Mouse (Mus musculus): Measurements from ENCODE around the gene Polr3b. TPM values are rescaled to one million over a fixed set of nuclear protein-coding genes. Genes with fewer than 3 reads are reported as not detected.

Polr3b gene
- polyA plus RNA-seq, 1 experiment from 2014 or later: 11.2 TPM

DNA sequence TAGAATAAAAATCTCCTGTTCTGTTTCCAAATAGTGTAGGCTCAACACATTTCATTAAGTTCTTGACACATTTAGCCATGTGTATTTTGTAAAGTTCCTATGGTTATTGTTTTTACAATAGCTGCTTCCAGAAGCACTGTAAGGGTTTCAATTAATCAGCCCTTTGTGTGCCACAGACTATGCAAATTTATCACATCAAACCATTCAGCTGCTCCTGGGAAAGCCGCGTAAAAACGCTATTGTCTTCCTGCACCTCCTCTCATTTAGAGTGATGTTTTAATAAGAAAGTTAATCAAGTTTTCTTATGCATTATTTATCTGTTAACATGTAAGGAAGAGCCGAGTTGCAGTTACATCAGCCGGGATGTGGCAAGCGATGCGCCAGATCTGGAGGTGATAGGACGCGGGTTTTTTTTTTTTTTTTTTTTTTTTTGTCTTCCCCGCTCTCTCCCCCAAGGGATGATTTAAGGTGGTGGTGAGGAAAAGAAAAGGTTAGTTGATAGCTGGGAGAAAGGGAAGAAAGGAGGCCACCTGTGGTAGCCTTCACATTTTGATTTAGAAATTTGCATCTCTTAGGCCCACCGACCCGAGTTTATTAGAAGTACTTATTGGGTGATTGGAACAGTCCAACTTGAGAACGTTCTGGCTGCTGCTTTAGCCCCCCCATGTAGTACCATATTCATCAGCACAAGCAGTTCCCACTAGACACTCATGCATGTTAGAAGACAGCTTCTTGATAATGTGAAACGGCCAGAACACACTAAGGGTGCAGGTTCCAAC lies 85.8 kb downstream of the Polr3b start:
- Histone ChIP-seq H3K4me2 (ENCODE audit: low read depth, low read length) (no peak overlapping the region), H3K4me1 (ENCODE audit: control insufficient read depth, insufficient read depth, low read length) (peaks cover 9% of the 10 kb centered on the region; the same call in 1 of the 2 replicates), H3K27me3 (ENCODE audit: control insufficient read depth, insufficient read depth, low read length) (no peaks in the 10 kb centered on the region), H3K36me3 (ENCODE audit: control insufficient read depth, insufficient read depth, low read length) (no peaks in the 10 kb centered on the region), H3K27ac (ENCODE audit: low read length) (no peak overlapping the region), H3K4me3 (replicated peaks; ENCODE audit: low read length) (no peak overlapping the region), H3K9me3 (replicated peaks; ENCODE audit: control insufficient read depth, low read length) (no peaks in the 10 kb centered on the region), H3K9ac (ENCODE audit: low read length) (no peak overlapping the region)
- ATAC-seq (ENCODE audit: insufficient read depth, low FRiP score): no peak
- WGBS: 69% methylated on average over 14 of the region's 14 CpGs

DNA sequence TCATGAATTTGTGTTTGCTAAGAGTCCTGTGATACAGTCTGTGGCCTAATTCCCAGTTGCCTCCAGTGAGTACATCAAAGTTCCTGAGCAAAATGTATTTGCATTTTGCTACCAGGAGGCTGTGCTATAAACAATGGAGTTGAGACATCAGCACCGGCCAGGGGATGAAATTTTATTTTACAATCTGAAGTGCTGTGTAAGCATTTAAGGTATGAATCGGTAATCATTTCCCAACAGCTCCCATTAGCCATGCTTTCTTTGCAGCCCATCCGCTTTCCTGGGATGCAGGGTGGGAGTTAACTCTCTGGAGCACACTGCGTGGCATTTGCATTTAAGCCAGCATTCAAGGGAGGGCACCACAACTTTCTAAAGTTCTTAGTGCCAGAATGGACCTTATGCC lies 88.1 kb downstream of the Polr3b start:
- H3K4me3 ChIP-seq (replicated peaks; ENCODE audit: low read length): no peak overlapping the region
- H3K4me1 ChIP-seq (ENCODE audit: control insufficient read depth, insufficient read depth, low read length): peaks cover 9% of the 10 kb centered on the region; the same call in 1 of the 2 replicates
- no peak overlapping the region for H3K4me2 ChIP-seq (ENCODE audit: low read depth, low read length)
- H3K27me3 ChIP-seq (ENCODE audit: control insufficient read depth, insufficient read depth, low read length): no peaks in the 10 kb centered on the region
- no peak overlapping the region for H3K9ac ChIP-seq (ENCODE audit: low read length)
- WGBS: 51% methylated on average over 4 of the region's 4 CpGs
- H3K9me3 ChIP-seq (replicated peaks; ENCODE audit: control insufficient read depth, low read length): no peaks in the 10 kb centered on the region
- no peak overlapping the region for H3K27ac ChIP-seq (ENCODE audit: low read length)
- ATAC-seq (ENCODE audit: insufficient read depth, low FRiP score): no peak
- H3K36me3 ChIP-seq (ENCODE audit: control insufficient read depth, insufficient read depth, low read length): 0 out of 2 replicates have a peak, but pooled peaks cover 1% of the 10 kb centered on the region

DNA sequence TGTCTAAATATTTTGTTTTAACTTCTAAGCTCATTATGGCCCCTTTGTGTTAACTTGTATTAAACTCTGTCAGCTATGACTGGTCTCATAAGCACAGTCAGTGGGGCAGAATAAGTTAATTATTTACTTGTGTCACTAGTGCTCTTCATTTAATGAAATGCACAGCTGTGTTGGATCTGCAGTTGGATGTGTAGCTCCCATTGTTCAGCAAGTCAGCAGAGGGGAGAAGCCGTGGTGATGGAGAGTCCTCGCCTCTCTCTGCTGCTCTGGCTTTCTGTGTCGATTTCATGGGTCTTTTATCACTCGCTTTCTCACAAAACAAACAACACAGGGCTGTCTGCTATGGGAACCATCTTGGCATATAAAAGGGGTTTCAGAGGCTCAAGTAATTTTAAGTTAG lies 88.7 kb downstream of the Polr3b start:
- no peaks in the 10 kb centered on the region for H3K9me3 ChIP-seq (replicated peaks; ENCODE audit: control insufficient read depth, low read length)
- H3K4me2 ChIP-seq (ENCODE audit: low read depth, low read length): no peak overlapping the region
- no peak for ATAC-seq (ENCODE audit: insufficient read depth, low FRiP score)
- WGBS: 30% methylated on average over 4 of the region's 4 CpGs
- H3K4me3 ChIP-seq (replicated peaks; ENCODE audit: low read length): no peak overlapping the region
- H3K27me3 ChIP-seq (ENCODE audit: control insufficient read depth, insufficient read depth, low read length): no peaks in the 10 kb centered on the region
- H3K4me1 ChIP-seq (ENCODE audit: control insufficient read depth, insufficient read depth, low read length): peaks cover 9% of the 10 kb centered on the region; the same call in 1 of the 2 replicates
- H3K27ac ChIP-seq (ENCODE audit: low read length): no peak overlapping the region
- 0 out of 2 replicates have a peak, but pooled peaks cover 7% of the 10 kb centered on the region for H3K36me3 ChIP-seq (ENCODE audit: control insufficient read depth, insufficient read depth, low read length)
- no peak overlapping the region for H3K9ac ChIP-seq (ENCODE audit: low read length)

DNA sequence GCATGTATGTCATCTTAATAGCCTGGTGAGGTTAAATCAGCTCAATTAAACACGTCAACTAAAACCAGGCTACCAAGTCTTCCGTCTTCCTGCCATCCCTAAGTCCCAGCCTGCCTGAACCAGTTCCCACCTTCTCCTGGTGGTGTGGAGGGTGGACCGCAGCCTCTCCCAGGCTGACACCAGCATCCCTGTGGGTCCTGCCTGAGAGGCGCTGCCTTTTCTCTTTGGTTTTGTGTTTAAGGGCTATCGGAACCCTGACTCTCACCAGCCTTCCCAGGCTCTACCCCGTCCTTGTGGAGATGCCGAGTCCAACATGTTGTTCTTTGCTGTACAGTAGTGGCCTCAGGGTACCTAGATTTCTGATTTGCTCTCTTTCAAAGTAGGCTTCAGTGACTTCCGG lies 89.4 kb downstream of the Polr3b start:
- no peak overlapping the region for H3K9ac ChIP-seq (ENCODE audit: low read length)
- no peak overlapping the region for H3K4me3 ChIP-seq (replicated peaks; ENCODE audit: low read length)
- ATAC-seq (ENCODE audit: insufficient read depth, low FRiP score): no peak
- no peaks in the 10 kb centered on the region for H3K9me3 ChIP-seq (replicated peaks; ENCODE audit: control insufficient read depth, low read length)
- H3K27me3 ChIP-seq (ENCODE audit: control insufficient read depth, insufficient read depth, low read length): no peaks in the 10 kb centered on the region
- H3K4me1 ChIP-seq (ENCODE audit: control insufficient read depth, insufficient read depth, low read length): peaks cover 5% of the 10 kb centered on the region; the same call in 1 of the 2 replicates
- 74% methylated on average over 8 of the region's 8 CpGs for WGBS
- H3K27ac ChIP-seq (ENCODE audit: low read length): no peak overlapping the region
- 0 out of 2 replicates have a peak, but pooled peaks cover 7% of the 10 kb centered on the region for H3K36me3 ChIP-seq (ENCODE audit: control insufficient read depth, insufficient read depth, low read length)
- H3K4me2 ChIP-seq (ENCODE audit: low read depth, low read length): no peak overlapping the region

DNA sequence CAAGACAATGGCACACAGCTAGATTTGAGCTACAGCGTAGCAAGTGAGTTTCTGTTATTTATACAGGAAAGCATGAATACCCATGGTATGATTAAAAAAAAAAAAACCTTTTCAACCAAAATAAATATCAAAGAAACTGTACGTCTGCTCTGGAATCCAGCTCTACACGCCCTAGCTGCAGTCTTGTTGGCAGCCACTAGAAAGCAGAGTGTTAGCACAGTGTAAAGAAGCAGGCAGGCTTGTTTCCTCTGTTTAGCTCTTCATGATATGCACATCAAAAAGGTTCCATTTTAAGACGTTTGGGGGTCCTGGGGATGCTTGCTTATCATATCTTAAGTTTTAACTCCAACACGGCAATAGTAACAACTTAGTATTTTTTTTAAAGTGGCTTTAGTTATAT lies 89.8 kb downstream of the Polr3b start:
- Histone ChIP-seq H3K9me3 (replicated peaks; ENCODE audit: control insufficient read depth, low read length) (no peaks in the 10 kb centered on the region), H3K36me3 (ENCODE audit: control insufficient read depth, insufficient read depth, low read length) (0 out of 2 replicates have a peak, but pooled peaks cover 7% of the 10 kb centered on the region), H3K4me3 (replicated peaks; ENCODE audit: low read length) (no peak overlapping the region), H3K4me1 (ENCODE audit: control insufficient read depth, insufficient read depth, low read length) (peaks cover 4% of the 10 kb centered on the region; the same call in 1 of the 2 replicates), H3K4me2 (ENCODE audit: low read depth, low read length) (no peak overlapping the region), H3K27ac (ENCODE audit: low read length) (no peak overlapping the region), H3K9ac (ENCODE audit: low read length) (no peak overlapping the region), H3K27me3 (ENCODE audit: control insufficient read depth, insufficient read depth, low read length) (no peaks in the 10 kb centered on the region)
- WGBS: 59% methylated on average over 5 of the region's 5 CpGs
- no peak for ATAC-seq (ENCODE audit: insufficient read depth, low FRiP score)

DNA sequence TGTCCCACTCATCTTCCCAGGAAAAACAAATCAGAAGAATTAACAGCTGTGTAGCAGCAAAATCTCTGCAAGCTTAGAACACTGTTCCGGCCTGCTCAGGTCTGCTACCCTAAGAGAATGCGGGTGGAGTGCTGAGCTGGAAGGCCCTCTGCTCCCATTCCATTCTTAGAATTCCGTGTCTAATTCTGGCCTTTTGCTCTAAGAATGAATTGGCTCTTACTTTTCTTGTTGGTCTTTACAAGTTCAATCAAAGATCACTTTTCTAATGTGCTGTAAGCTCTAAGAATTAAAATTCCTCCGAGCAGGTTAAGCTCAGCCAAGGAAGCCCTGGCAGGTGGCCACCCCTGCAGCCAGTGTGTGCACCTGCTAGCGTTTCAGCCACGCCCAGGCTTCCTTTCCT lies 90.4 kb downstream of the Polr3b start:
- no peak for ATAC-seq (ENCODE audit: insufficient read depth, low FRiP score)
- Histone ChIP-seq H3K27ac (ENCODE audit: low read length) (no peak overlapping the region), H3K9ac (ENCODE audit: low read length) (no peak overlapping the region), H3K4me2 (ENCODE audit: low read depth, low read length) (no peak overlapping the region), H3K4me1 (ENCODE audit: control insufficient read depth, insufficient read depth, low read length) (no peaks in the 10 kb centered on the region), H3K27me3 (ENCODE audit: control insufficient read depth, insufficient read depth, low read length) (no peaks in the 10 kb centered on the region), H3K9me3 (replicated peaks; ENCODE audit: control insufficient read depth, low read length) (no peaks in the 10 kb centered on the region), H3K36me3 (ENCODE audit: control insufficient read depth, insufficient read depth, low read length) (0 out of 2 replicates have a peak, but pooled peaks cover 7% of the 10 kb centered on the region), H3K4me3 (replicated peaks; ENCODE audit: low read length) (no peak overlapping the region)
- WGBS: 67% methylated on average over 6 of the region's 6 CpGs

DNA sequence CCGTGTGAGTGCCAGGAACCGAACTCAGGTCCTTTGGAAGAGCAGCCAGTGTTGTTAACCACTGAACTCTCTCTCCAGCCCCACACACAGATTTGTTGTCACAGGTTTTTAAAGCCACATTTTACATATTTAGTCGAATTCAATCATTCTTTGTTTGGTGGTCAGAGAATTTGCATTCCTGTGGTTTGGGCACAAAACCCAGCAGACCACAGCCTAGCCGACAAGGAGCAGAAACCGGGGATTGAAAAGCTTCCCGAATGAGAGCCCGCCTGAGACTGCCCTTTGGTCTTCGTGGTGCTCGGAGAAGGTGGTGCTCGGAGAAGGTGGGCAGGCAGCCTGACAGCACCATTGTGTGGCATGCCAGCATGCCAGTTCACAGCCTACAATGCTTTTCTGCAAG lies 91.0 kb downstream of the Polr3b start:
- Histone ChIP-seq H3K4me3 (replicated peaks; ENCODE audit: low read length) (no peak overlapping the region), H3K9me3 (replicated peaks; ENCODE audit: control insufficient read depth, low read length) (no peaks in the 10 kb centered on the region), H3K27ac (ENCODE audit: low read length) (no peak overlapping the region), H3K4me1 (ENCODE audit: control insufficient read depth, insufficient read depth, low read length) (no peaks in the 10 kb centered on the region), H3K27me3 (ENCODE audit: control insufficient read depth, insufficient read depth, low read length) (no peaks in the 10 kb centered on the region), H3K9ac (ENCODE audit: low read length) (no peak overlapping the region), H3K36me3 (ENCODE audit: control insufficient read depth, insufficient read depth, low read length) (0 out of 2 replicates have a peak, but pooled peaks cover 7% of the 10 kb centered on the region), H3K4me2 (ENCODE audit: low read depth, low read length) (no peak overlapping the region)
- ATAC-seq (ENCODE audit: insufficient read depth, low FRiP score): no peak
- WGBS: 80% methylated on average over 10 of the region's 10 CpGs

DNA sequence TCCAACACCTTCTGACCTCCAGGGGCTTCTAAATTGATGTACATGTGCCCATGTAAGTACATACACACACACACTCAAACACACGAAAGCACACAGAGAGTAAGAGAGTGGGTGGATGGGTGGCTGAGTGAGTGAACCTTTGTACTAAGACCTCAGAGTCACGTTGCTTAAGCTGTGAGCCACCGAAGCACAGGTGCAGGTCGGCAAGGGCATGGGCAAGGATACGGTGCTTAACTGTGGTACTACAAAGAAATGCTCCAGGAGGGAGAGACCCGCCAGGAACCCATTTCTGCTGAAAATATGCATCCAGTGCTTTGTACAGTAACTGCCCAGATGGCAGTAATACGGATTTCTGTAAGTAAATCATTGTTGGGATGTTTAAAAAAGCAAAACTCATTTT lies 93.5 kb downstream of the Polr3b start:
- Histone ChIP-seq H3K4me2 (ENCODE audit: low read depth, low read length) (no peak overlapping the region), H3K4me1 (ENCODE audit: control insufficient read depth, insufficient read depth, low read length) (no peaks in the 10 kb centered on the region), H3K27me3 (ENCODE audit: control insufficient read depth, insufficient read depth, low read length) (no peaks in the 10 kb centered on the region), H3K9ac (ENCODE audit: low read length) (no peak overlapping the region), H3K9me3 (replicated peaks; ENCODE audit: control insufficient read depth, low read length) (no peaks in the 10 kb centered on the region), H3K4me3 (replicated peaks; ENCODE audit: low read length) (no peak overlapping the region), H3K36me3 (ENCODE audit: control insufficient read depth, insufficient read depth, low read length) (0 out of 2 replicates have a peak, but pooled peaks cover 7% of the 10 kb centered on the region), H3K27ac (ENCODE audit: low read length) (no peak overlapping the region)
- no peak for ATAC-seq (ENCODE audit: insufficient read depth, low FRiP score)
- WGBS: 91% methylated on average over 7 of the region's 7 CpGs

DNA sequence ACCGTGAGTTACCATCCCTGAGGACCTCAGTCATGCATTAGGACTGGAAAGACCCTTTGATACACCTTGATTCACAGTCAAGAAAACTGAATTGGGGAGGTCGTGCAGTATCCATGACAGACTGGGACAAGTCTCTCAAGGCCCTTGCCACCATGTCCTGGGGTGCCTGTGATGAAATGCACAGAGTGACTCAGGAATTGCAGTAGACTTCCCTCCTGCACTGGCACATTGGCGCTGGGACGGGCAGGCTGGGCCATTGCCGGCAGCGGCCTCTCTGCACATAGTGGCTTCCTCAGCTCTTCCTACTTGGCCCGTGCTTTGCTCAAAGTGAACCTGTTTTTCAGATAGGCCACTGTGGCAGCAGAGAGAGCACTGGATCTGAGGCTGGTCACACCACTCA lies 94.5 kb downstream of the Polr3b start:
- Histone ChIP-seq H3K9me3 (replicated peaks; ENCODE audit: control insufficient read depth, low read length) (no peaks in the 10 kb centered on the region), H3K27me3 (ENCODE audit: control insufficient read depth, insufficient read depth, low read length) (no peaks in the 10 kb centered on the region), H3K4me3 (replicated peaks; ENCODE audit: low read length) (no peak overlapping the region), H3K4me2 (ENCODE audit: low read depth, low read length) (no peak overlapping the region), H3K4me1 (ENCODE audit: control insufficient read depth, insufficient read depth, low read length) (no peaks in the 10 kb centered on the region), H3K36me3 (ENCODE audit: control insufficient read depth, insufficient read depth, low read length) (0 out of 2 replicates have a peak, but pooled peaks cover 7% of the 10 kb centered on the region), H3K9ac (ENCODE audit: low read length) (no peak overlapping the region), H3K27ac (ENCODE audit: low read length) (no peak overlapping the region)
- WGBS: 95% methylated on average over 7 of the region's 7 CpGs
- no peak for ATAC-seq (ENCODE audit: insufficient read depth, low FRiP score)
